Mouse (Mus musculus) adrenal gland, adult (tissue): Measurements from ENCODE around the gene Slx4ip.
A peak's percentile ranks its signal among the peaks of the same experiment; 100 is the strongest.
"Not testable (repeated sequence)": the region's sequence is repeated elsewhere in the genome, so short reads cannot be mapped to it uniquely, and the experiment has no call there.

Experiments
- DNase-seq, 2 experiments: peaks; one replicate each; pipeline ENCODE4 v3.0.0; 2022 to 2023; ENCODE audit warnings: low spot score in 1 of 2; ENCODE audit not compliant: inconsistent age in 2 of 2

Gene Slx4ip

GRCm38 (mm10) chr2:136891068-136891950 lies at the start of gene Slx4ip, which contains the start of the genes AL731706.1 and Mkks:
TSS of gene Slx4ip (plus strand) at chr2:136891218.
TSS of gene AL731706.1 (minus strand) at chr2:136891389.
TSS of gene Mkks (minus strand) at chr2:136891389.
- DNase-seq, result peak; percentile 100

GRCm38 (mm10) chr2:136850366-136850765 lies 40.7 kb upstream of the Slx4ip start:
- peak in 1 of 2 experiments; percentile 38 for DNase-seq

GRCm38 (mm10) chr2:136854543-136855388 lies 36.3 kb upstream of the Slx4ip start:
- DNase-seq, result no peak

- no peak for DNase-seq
Observed at GRCm38 (mm10) chr2:136885579-136885978, 5.4 kb upstream of the Slx4ip start, which contains the start of gene AL731706.2. TSS of gene AL731706.2 (minus strand) at chr2:136885679.

- peak in 1 of 2 experiments; percentile 62 for DNase-seq
Observed at GRCm38 (mm10) chr2:136886846-136887245, 4.2 kb upstream of the Slx4ip start.

GRCm38 (mm10) chr2:136890716-136891067 lies 326 bp upstream of the Slx4ip start:
- DNase-seq, result not testable (repeated sequence)

GRCm38 (mm10) chr2:136891951-136892371 lies 943 bp downstream of the Slx4ip start:
- peak; percentile 96 to 99 for DNase-seq

- no peak for DNase-seq
Observed at GRCm38 (mm10) chr2:136894494-136894893, 3.5 kb downstream of the Slx4ip start.

GRCm38 (mm10) chr2:136896131-136896530 lies 5.1 kb downstream of the Slx4ip start:
- DNase-seq, result no peak

GRCm38 (mm10) chr2:136908596-136908995 lies 17.6 kb downstream of the Slx4ip start:
- no peak for DNase-seq

GRCm38 (mm10) chr2:136909298-136909697 lies 18.3 kb downstream of the Slx4ip start:
- DNase-seq, result no peak

- DNase-seq, result peak in 1 of 2 experiments; percentile 37
Observed at GRCm38 (mm10) chr2:136911958-136912411, 21.0 kb downstream of the Slx4ip start.

- no peak for DNase-seq
Observed at GRCm38 (mm10) chr2:136913021-136913420, 22.0 kb downstream of the Slx4ip start.

- peak in 1 of 2 experiments; percentile 64 for DNase-seq
Observed at GRCm38 (mm10) chr2:136914334-136914902, 23.4 kb downstream of the Slx4ip start.

- DNase-seq, result no peak
Observed at GRCm38 (mm10) chr2:136919433-136919832, 28.4 kb downstream of the Slx4ip start.

- peak; percentile 9 to 47 for DNase-seq
Observed at GRCm38 (mm10) chr2:136920257-136920993, 29.4 kb downstream of the Slx4ip start.

GRCm38 (mm10) chr2:136921003-136921408 lies 30.0 kb downstream of the Slx4ip start:
- DNase-seq, result peak; percentile 59 to 80

- DNase-seq, result no peak
Observed at GRCm38 (mm10) chr2:136936391-136937288, 45.6 kb downstream of the Slx4ip start.

GRCm38 (mm10) chr2:136938249-136938648 lies 47.2 kb downstream of the Slx4ip start:
- no peak for DNase-seq
